Mouse (Mus musculus) ES-Bruce4 (cell line): Measurements from ENCODE around the gene Ccdc162.
A peak's percentile ranks its signal among the peaks of the same experiment; 100 is the strongest.

Experiments
- CTCF ChIP-seq: IDR thresholded peaks from one replicate; pipeline ENCODE4 v1.8.1; 2011; ENCODE audit warnings: low read depth, low read length
- EP300 ChIP-seq: IDR thresholded peaks from 2 replicates; pipeline ENCODE4 v1.6.1; 2011; ENCODE audit warnings: low read depth, low read length; ENCODE audit not compliant: insufficient read depth
- POLR2A ChIP-seq: IDR thresholded peaks from one replicate; pipeline ENCODE4 v1.8.1; 2011; ENCODE audit warnings: low read length; ENCODE audit not compliant: insufficient read depth

DNA sequence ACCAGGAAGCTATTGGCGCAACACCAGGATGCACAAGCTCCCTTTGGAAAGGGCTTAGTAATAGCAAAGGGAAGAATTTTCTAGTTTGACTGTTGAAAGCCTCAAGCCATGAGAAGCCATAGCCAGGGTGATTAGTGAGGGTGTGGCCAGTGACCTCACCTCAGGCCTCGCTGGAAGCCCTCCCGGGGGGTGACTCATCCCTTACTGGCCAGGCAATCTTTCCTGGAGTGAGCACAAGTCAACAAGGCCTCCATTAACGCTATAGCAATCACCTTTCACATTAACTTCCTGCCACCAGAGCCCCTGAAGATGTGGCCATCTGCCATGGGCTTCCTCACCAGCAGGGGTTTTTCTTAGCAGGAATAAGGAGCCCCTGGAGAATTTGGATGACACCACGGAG lies 151.3 kb downstream of the Ccdc162 start:
- no peak for TF ChIP-seq CTCF
- TF ChIP-seq POLR2A: no peak
- peak; percentile 69; the same call in 1 of the 2 replicates for TF ChIP-seq EP300
